Mouse (Mus musculus): ENCODE measurements around the gene Tbc1d2b. TPM values are rescaled to one million over a fixed set of nuclear protein-coding genes. Genes with fewer than 3 reads are reported as not detected.

The Tbc1d2b gene
- polyA plus RNA-seq, 1 experiment from 2014 or later, result 5.1 TPM

GRCm38 (mm10) chr9:90206500-90206899 is 64.1 kb downstream of the Tbc1d2b start:
- Histone ChIP-seq H3K9ac (ENCODE audit: low read depth, low read length) (no peak overlapping the region), H3K27ac (ENCODE audit: low read depth, low read length) (no peak overlapping the region), H3K4me2 (ENCODE audit: low read length) (no peak overlapping the region), H3K27me3 (replicated peaks; ENCODE audit: control insufficient read depth, insufficient read depth, low read length) (no peaks in the 10 kb centered on the region), H3K36me3 (ENCODE audit: control insufficient read depth, insufficient read depth, low read length) (peaks cover 20% of the 10 kb centered on the region), H3K9me3 (ENCODE audit: control insufficient read depth, low read length) (no peaks in the 10 kb centered on the region), H3K4me1 (ENCODE audit: control insufficient read depth, insufficient read depth, low read depth, low read length) (no peaks in the 10 kb centered on the region), H3K4me3 (ENCODE audit: low read length) (no peak overlapping the region)
- peak; percentile 60; the same call in 1 of the 2 replicates for ATAC-seq
- WGBS, result 38% methylated on average over 2 of the region's 2 CpGs

DNA sequence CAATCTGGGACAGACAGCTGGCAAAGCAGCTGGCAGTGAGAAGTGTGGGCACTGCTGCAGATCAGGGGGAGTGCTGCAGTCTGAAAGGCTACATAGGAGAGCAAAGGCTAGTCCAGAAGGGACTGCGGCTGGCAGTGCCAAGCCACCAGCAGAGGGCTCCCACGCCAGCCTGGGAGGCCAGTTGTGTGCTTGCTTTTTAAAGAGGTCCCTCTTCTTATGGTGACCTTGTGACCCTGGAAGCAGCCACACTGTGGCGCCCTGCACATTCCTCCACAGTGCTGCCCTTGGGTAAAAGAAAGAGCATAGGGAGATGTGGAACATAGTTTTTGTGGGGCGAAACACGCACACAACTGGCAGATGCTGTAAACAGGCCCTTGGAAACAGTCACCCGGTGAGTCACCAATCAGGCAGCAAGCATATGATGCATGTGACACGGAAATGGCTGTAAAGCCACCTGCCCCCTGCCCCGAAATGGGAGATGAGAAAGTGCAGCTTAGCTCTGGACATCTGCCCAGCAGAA is 66.1 kb downstream of the Tbc1d2b start:
- ATAC-seq, result no peak
- Histone ChIP-seq H3K4me2 (ENCODE audit: low read length) (no peak overlapping the region), H3K27ac (ENCODE audit: low read depth, low read length) (no peak overlapping the region), H3K27me3 (replicated peaks; ENCODE audit: control insufficient read depth, insufficient read depth, low read length) (no peaks in the 10 kb centered on the region), H3K4me3 (ENCODE audit: low read length) (no peak overlapping the region), H3K9ac (ENCODE audit: low read depth, low read length) (no peak overlapping the region), H3K4me1 (ENCODE audit: control insufficient read depth, insufficient read depth, low read depth, low read length) (no peaks in the 10 kb centered on the region), H3K36me3 (ENCODE audit: control insufficient read depth, insufficient read depth, low read length) (peaks cover 20% of the 10 kb centered on the region), H3K9me3 (ENCODE audit: control insufficient read depth, low read length) (no peaks in the 10 kb centered on the region)
- WGBS, result 58% methylated on average over 8 of the region's 8 CpGs

GRCm38 (mm10) chr9:90203233-90203632 is 67.4 kb downstream of the Tbc1d2b start:
- 80% methylated on average over 5 of the region's 5 CpGs for WGBS
- H3K4me2 ChIP-seq (ENCODE audit: low read length), result no peak overlapping the region
- H3K9me3 ChIP-seq (ENCODE audit: control insufficient read depth, low read length), result no peaks in the 10 kb centered on the region
- H3K4me1 ChIP-seq (ENCODE audit: control insufficient read depth, insufficient read depth, low read depth, low read length), result peaks cover 4% of the 10 kb centered on the region; the same call in 1 of the 2 replicates
- H3K27ac ChIP-seq (ENCODE audit: low read depth, low read length), result no peak overlapping the region
- no peaks in the 10 kb centered on the region for H3K27me3 ChIP-seq (replicated peaks; ENCODE audit: control insufficient read depth, insufficient read depth, low read length)
- peaks cover 17% of the 10 kb centered on the region for H3K36me3 ChIP-seq (ENCODE audit: control insufficient read depth, insufficient read depth, low read length)
- no peak overlapping the region for H3K9ac ChIP-seq (ENCODE audit: low read depth, low read length)
- ATAC-seq, result no peak
- H3K4me3 ChIP-seq (ENCODE audit: low read length), result no peak overlapping the region

DNA sequence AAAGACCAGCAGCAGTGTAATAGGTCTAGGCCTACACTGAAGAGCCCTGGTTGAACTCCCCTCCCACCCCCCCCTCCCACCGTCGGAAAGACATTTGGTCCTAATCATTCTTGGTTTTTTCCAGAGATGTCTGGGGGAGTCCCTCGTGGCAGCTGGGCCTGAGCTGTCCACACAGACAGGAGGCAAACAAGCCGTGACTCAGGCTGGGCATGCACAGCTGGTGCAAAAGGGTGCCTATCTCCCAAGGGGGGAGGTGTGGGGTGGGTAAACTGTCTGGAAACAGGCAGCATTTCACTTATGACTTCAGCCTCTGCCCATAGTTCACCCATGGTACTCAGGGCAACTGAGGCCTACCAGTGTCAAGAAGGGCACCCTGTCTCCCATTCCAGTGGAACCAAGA is 69.1 kb downstream of the Tbc1d2b start:
- H3K27ac ChIP-seq (ENCODE audit: low read depth, low read length), result no peak overlapping the region
- no peak overlapping the region for H3K4me3 ChIP-seq (ENCODE audit: low read length)
- peaks cover 4% of the 10 kb centered on the region; the same call in 1 of the 2 replicates for H3K4me1 ChIP-seq (ENCODE audit: control insufficient read depth, insufficient read depth, low read depth, low read length)
- H3K9ac ChIP-seq (ENCODE audit: low read depth, low read length), result no peak overlapping the region
- H3K27me3 ChIP-seq (replicated peaks; ENCODE audit: control insufficient read depth, insufficient read depth, low read length), result no peaks in the 10 kb centered on the region
- no peaks in the 10 kb centered on the region for H3K9me3 ChIP-seq (ENCODE audit: control insufficient read depth, low read length)
- H3K4me2 ChIP-seq (ENCODE audit: low read length), result no peak overlapping the region
- no peak for ATAC-seq
- H3K36me3 ChIP-seq (ENCODE audit: control insufficient read depth, insufficient read depth, low read length), result peaks cover 17% of the 10 kb centered on the region
- WGBS, result 56% methylated on average over 4 of the region's 4 CpGs

DNA sequence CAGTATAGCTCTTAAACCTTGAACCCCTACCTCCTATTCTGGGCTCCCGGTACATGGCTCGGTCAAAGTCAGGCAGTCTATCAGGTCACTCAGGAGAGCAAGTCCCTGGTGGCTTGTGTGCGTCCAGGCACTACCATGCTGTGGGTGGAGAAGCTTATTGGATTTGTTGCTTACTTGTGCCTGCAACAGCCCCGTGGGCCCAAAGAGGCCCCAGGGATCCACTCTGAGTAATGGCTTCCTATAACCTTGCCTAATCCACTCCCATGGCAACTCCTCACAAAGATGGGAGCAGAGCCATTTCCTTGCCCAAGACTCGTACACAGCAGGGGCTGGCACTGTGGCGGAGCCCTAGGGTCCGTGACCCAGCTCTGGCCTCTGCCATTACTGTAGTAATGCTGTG is 69.5 kb downstream of the Tbc1d2b start:
- no peak for ATAC-seq
- 82% methylated on average over 7 of the region's 7 CpGs for WGBS
- Histone ChIP-seq H3K27ac (ENCODE audit: low read depth, low read length) (no peak overlapping the region), H3K9me3 (ENCODE audit: control insufficient read depth, low read length) (no peaks in the 10 kb centered on the region), H3K27me3 (replicated peaks; ENCODE audit: control insufficient read depth, insufficient read depth, low read length) (no peaks in the 10 kb centered on the region), H3K9ac (ENCODE audit: low read depth, low read length) (no peak overlapping the region), H3K4me2 (ENCODE audit: low read length) (no peak overlapping the region), H3K4me1 (ENCODE audit: control insufficient read depth, insufficient read depth, low read depth, low read length) (peaks cover 4% of the 10 kb centered on the region; the same call in 1 of the 2 replicates), H3K4me3 (ENCODE audit: low read length) (no peak overlapping the region), H3K36me3 (ENCODE audit: control insufficient read depth, insufficient read depth, low read length) (peaks cover 17% of the 10 kb centered on the region)

DNA sequence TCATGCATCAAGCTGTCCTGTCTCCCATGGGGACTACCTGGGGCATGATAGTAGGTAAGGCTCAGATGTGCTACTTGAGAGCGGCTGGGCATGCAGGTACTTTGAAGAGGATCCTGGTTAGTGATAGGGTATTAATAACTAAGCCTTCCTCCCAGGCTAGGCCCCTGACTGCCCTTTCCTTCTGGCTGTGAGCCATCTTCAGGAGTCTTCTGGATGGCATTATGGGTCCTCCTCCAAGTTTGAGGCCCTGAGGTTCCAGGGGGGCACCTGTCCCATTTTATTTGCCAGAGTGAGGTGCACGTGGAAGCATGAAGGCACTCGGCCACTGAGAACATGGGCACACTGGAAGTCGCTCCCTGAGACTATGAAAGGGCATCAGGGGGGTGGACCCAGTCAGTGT is 70.1 kb downstream of the Tbc1d2b start:
- peaks cover 17% of the 10 kb centered on the region for H3K36me3 ChIP-seq (ENCODE audit: control insufficient read depth, insufficient read depth, low read length)
- ATAC-seq, result no peak

GRCm38 (mm10) chr9:90199611-90200010 is 71.0 kb downstream of the Tbc1d2b start:
- H3K27ac ChIP-seq (ENCODE audit: low read depth, low read length), result no peak overlapping the region
- whole genome bisulfite sequencing, result 93% methylated on average over 18 of the region's 18 CpGs
- ATAC-seq, result no peak
- H3K4me1 ChIP-seq (ENCODE audit: control insufficient read depth, insufficient read depth, low read depth, low read length), result peaks cover 4% of the 10 kb centered on the region; the same call in 1 of the 2 replicates
- no peaks in the 10 kb centered on the region for H3K9me3 ChIP-seq (ENCODE audit: control insufficient read depth, low read length)
- no peaks in the 10 kb centered on the region for H3K27me3 ChIP-seq (replicated peaks; ENCODE audit: control insufficient read depth, insufficient read depth, low read length)
- peaks cover 14% of the 10 kb centered on the region for H3K36me3 ChIP-seq (ENCODE audit: control insufficient read depth, insufficient read depth, low read length)
- no peak overlapping the region for H3K4me2 ChIP-seq (ENCODE audit: low read length)
- no peak overlapping the region for H3K9ac ChIP-seq (ENCODE audit: low read depth, low read length)
- no peak overlapping the region for H3K4me3 ChIP-seq (ENCODE audit: low read length)

More for the DNA sequence above, 70.1 kb downstream of the Tbc1d2b start:
- H3K9me3 ChIP-seq (ENCODE audit: control insufficient read depth, low read length), result no peaks in the 10 kb centered on the region
- H3K9ac ChIP-seq (ENCODE audit: low read depth, low read length), result no peak overlapping the region
- 92% methylated on average over 4 of the region's 4 CpGs for WGBS
- H3K27ac ChIP-seq (ENCODE audit: low read depth, low read length), result no peak overlapping the region
- no peaks in the 10 kb centered on the region for H3K27me3 ChIP-seq (replicated peaks; ENCODE audit: control insufficient read depth, insufficient read depth, low read length)
- no peak overlapping the region for H3K4me3 ChIP-seq (ENCODE audit: low read length)
- peaks cover 4% of the 10 kb centered on the region; the same call in 1 of the 2 replicates for H3K4me1 ChIP-seq (ENCODE audit: control insufficient read depth, insufficient read depth, low read depth, low read length)
- H3K4me2 ChIP-seq (ENCODE audit: low read length), result no peak overlapping the region

DNA sequence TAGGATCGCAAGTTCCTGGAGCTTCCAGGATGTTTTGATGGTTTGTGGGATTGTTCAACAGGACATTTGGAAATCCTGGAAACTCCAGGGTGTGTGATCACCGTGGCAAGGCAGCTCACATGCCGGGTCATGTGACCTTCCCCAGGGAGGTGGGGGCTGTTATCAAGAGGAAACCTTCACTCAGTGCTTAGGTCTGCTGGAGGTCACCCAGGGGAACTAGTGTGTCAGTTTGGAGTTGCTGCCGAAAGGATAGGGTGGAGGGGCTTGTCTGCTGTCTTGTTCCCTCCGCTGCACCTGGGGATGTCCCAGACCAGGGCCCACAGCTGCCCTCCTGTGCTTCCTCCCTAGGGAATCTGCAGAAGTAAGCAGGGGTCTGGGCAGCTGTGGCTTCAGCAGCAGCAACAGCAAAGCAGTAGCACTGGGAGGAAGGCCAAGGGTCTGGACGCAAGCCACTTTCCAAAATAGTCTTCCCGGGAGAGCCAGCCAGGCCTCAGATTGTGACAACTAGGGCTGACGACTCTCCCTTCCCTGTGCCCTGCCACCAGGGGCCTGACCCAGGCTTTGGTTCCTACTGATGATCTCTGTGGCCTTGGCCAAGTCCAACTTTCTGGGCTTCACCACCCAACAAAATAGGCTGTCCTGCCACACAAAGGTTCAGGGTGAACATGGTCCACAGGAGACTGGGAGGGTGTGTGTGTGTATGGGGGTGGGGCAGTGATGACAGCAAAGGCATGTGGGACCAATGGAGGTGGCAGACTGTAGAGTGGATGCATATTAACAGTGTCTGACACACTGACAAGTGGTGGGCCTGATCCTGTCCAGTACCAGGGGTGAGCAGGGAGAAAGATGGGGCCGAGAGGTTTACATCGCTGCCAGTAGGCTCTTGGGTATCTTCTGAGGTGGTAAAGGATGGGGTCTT is 71.8 kb downstream of the Tbc1d2b start:
- 0 out of 2 replicates have a peak, but pooled peaks have one; percentile 13 for ATAC-seq
- Histone ChIP-seq H3K36me3 (ENCODE audit: control insufficient read depth, insufficient read depth, low read length) (peaks cover 10% of the 10 kb centered on the region), H3K4me3 (ENCODE audit: low read length) (no peak overlapping the region), H3K27me3 (replicated peaks; ENCODE audit: control insufficient read depth, insufficient read depth, low read length) (no peaks in the 10 kb centered on the region), H3K4me1 (ENCODE audit: control insufficient read depth, insufficient read depth, low read depth, low read length) (peaks cover 4% of the 10 kb centered on the region; the same call in 1 of the 2 replicates), H3K9me3 (ENCODE audit: control insufficient read depth, low read length) (no peaks in the 10 kb centered on the region), H3K27ac (ENCODE audit: low read depth, low read length) (no peak overlapping the region), H3K4me2 (ENCODE audit: low read length) (no peak overlapping the region), H3K9ac (ENCODE audit: low read depth, low read length) (no peak overlapping the region)
- WGBS, result 65% methylated on average over 10 of the region's 10 CpGs

DNA sequence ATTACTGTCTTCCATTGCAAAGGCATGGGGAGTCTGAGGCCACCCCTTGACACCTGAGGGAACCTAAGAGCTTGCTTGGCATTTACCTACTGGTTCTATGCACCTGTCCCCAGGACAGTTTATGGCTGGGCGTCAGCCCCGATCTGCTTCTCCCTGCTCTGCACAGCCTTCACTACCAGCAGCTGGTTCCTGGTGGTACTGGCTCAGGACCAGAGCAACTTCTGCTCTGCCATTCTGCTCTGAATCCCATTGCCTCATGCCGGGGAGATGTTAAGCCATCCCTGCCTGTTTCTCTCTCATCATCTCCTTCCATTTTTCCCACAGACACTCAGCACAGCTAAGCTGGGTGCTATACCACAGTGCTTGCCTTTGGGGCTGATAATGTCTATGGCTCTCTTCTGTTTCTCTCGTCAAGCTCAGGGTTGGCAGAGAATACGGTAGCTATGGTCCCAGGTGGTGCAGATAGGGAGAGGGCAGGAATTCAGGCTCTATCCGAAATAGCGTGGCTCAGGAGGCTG is 72.7 kb downstream of the Tbc1d2b start:
- 76% methylated on average over 7 of the region's 7 CpGs for WGBS
- Histone ChIP-seq H3K27ac (ENCODE audit: low read depth, low read length) (no peak overlapping the region), H3K9me3 (ENCODE audit: control insufficient read depth, low read length) (no peaks in the 10 kb centered on the region), H3K4me1 (ENCODE audit: control insufficient read depth, insufficient read depth, low read depth, low read length) (peaks cover 4% of the 10 kb centered on the region; the same call in 1 of the 2 replicates), H3K4me3 (ENCODE audit: low read length) (no peak overlapping the region), H3K9ac (ENCODE audit: low read depth, low read length) (no peak overlapping the region), H3K4me2 (ENCODE audit: low read length) (no peak overlapping the region), H3K27me3 (replicated peaks; ENCODE audit: control insufficient read depth, insufficient read depth, low read length) (no peaks in the 10 kb centered on the region), H3K36me3 (ENCODE audit: control insufficient read depth, insufficient read depth, low read length) (peaks cover 4% of the 10 kb centered on the region; the same call in 1 of the 2 replicates)
- no peak for ATAC-seq
